Mouse (Mus musculus) bone marrow macrophage, adult 2 months (primary cell): ENCODE measurements around the gene Nagpa.
"Not testable (repeated sequence)": the region's sequence is repeated elsewhere in the genome, so short reads cannot be mapped to it uniquely, and the experiment has no call there.

ENCODE experiments used
- CTCF ChIP-seq: IDR thresholded peaks from 2 replicates; pipeline ENCODE4 v1.5.1; 2012; ENCODE audit warnings: low read depth, mild to moderate bottlenecking, low read length, moderate library complexity
- POLR2A ChIP-seq: IDR thresholded peaks from 2 replicates; pipeline ENCODE4 v1.6.1; 2012; ENCODE audit warnings: mild to moderate bottlenecking, low read depth, low read length, borderline replicate concordance

GRCm38 (mm10) chr16:5227501-5227900 is 23.7 kb upstream of the Nagpa start:
- not testable (repeated sequence) for TF ChIP-seq CTCF, POLR2A
